Mouse (Mus musculus) myocyte (in vitro differentiated cells): Measurements from ENCODE around the gene Tgm2.

Source experiments
- CEBPB ChIP-seq: IDR thresholded peaks from 2 replicates; pipeline ENCODE4 v1.6.1; 2011; ENCODE audit warnings: mild to moderate bottlenecking, moderate library complexity; ENCODE audit not compliant: poor library complexity, insufficient read depth, severe bottlenecking
- E2F4 ChIP-seq: IDR thresholded peaks from one replicate; pipeline ENCODE4 v1.6.1; 2011; ENCODE audit warnings: mild to moderate bottlenecking, control low read depth, moderate library complexity; ENCODE audit not compliant: insufficient read depth
- MYOD1 ChIP-seq, 3 experiments: IDR thresholded peaks; one replicate each; pipeline ENCODE4 v1.6.1; 2011; ENCODE audit warnings: control low read depth in 2 of 3, low read depth in 2 of 3, mild to moderate bottlenecking in 2 of 3, moderate library complexity in 1 of 3; ENCODE audit not compliant: insufficient read length in 2 of 3, control insufficient read depth in 1 of 3
- POLR2A ChIP-seq: IDR thresholded peaks from one replicate; pipeline ENCODE4 v1.6.1; 2011; ENCODE audit warnings: low read depth, mild to moderate bottlenecking, control low read depth, moderate library complexity; ENCODE audit not compliant: insufficient read length
- POLR2AphosphoS2 ChIP-seq: IDR thresholded peaks from one replicate; pipeline ENCODE4 v1.6.1; 2011; ENCODE audit warnings: low read depth, control low read depth; ENCODE audit not compliant: insufficient read length
- REST ChIP-seq: IDR thresholded peaks from one replicate; pipeline ENCODE4 v1.6.1; 2011; ENCODE audit warnings: mild to moderate bottlenecking, control low read depth, moderate library complexity; ENCODE audit not compliant: insufficient read depth, insufficient read length
- SRF ChIP-seq: IDR thresholded peaks from one replicate; pipeline ENCODE4 v1.6.1; 2011; ENCODE audit warnings: low read depth; ENCODE audit not compliant: control insufficient read depth, insufficient read length
- USF1 ChIP-seq: IDR thresholded peaks from one replicate; pipeline ENCODE4 v1.6.1; 2011; ENCODE audit warnings: low read depth, mild to moderate bottlenecking, control low read depth, moderate library complexity

DNA sequence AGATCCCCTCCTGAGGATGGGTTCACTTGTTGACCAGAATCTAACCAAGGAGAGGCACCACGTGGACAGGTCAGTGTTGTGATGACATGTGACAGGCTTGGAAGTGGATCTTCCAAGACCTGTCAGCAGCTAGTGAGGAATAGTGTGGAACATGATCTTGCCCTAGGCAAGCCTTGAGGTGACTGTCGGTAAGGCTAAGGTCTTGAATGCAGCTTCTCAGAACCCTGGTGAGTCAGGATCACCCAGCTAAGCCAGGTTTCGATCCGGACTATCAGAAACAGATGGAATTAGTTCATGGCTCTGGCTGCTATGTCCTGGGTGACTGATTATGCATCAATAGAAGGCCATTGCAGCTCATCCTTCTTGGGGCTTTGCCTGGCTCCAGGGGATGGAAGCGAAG is 47.5 kb downstream of the Tgm2 start:
- TF ChIP-seq MYOD1 (IDR thresholded peaks at IDR 0.05; ENCODE audit: control insufficient read depth in 1 of 3, insufficient read length in 2 of 3, low read depth in 2 of 3): no peak
- TF ChIP-seq REST: no peak
- TF ChIP-seq POLR2A: no peak
- TF ChIP-seq USF1: no peak
- TF ChIP-seq POLR2AphosphoS2: no peak
- no peak for TF ChIP-seq SRF
- TF ChIP-seq CEBPB: no peak
- TF ChIP-seq E2F4: no peak
